Mouse (Mus musculus) right cerebral cortex, postnatal 4 days (tissue): Measurements from ENCODE around the gene Maml1.

Source experiments
- DNase-seq: peaks from one replicate; pipeline ENCODE4 v3.0.0-alpha.2; 2022

Maml1 gene

GRCm38 (mm10) chr11:50279005-50279404, 13.1 kb downstream of the Maml1 start:
- DNase-seq = no peak

- no peak for DNase-seq
These were observed 14.4 kb downstream of the Maml1 start for GRCm38 (mm10) chr11:50277706-50278105.

GRCm38 (mm10) chr11:50277025-50277424, 15.1 kb downstream of the Maml1 start:
- DNase-seq = no peak

GRCm38 (mm10) chr11:50275568-50276151, 16.5 kb downstream of the Maml1 start:
- DNase-seq = no peak

GRCm38 (mm10) chr11:50275077-50275476, 17.0 kb downstream of the Maml1 start:
- no peak for DNase-seq

- DNase-seq = no peak
These were observed 19.3 kb downstream of the Maml1 start for GRCm38 (mm10) chr11:50272819-50273218.

GRCm38 (mm10) chr11:50269885-50270284, 22.2 kb downstream of the Maml1 start:
- no peak for DNase-seq

- no peak for DNase-seq
These were observed 22.9 kb downstream of the Maml1 start for GRCm38 (mm10) chr11:50269163-50269562.

GRCm38 (mm10) chr11:50266997-50267396, 25.1 kb downstream of the Maml1 start:
- no peak for DNase-seq

GRCm38 (mm10) chr11:50265931-50266330, 26.2 kb downstream of the Maml1 start:
- DNase-seq = no peak

GRCm38 (mm10) chr11:50263198-50263597, 28.9 kb downstream of the Maml1 start:
- no peak for DNase-seq

- no peak for DNase-seq
These were observed 30.1 kb downstream of the Maml1 start for GRCm38 (mm10) chr11:50262020-50262419.

- DNase-seq = no peak
These were observed 33.8 kb downstream of the Maml1 start for GRCm38 (mm10) chr11:50258310-50258709.

GRCm38 (mm10) chr11:50256615-50257014, 35.5 kb downstream of the Maml1 start:
- DNase-seq = no peak

- DNase-seq = peak; percentile 50
These were observed 38.0 kb downstream of the Maml1 start for GRCm38 (mm10) chr11:50254010-50254580.

- no peak for DNase-seq
These were observed 38.7 kb downstream of the Maml1 start for GRCm38 (mm10) chr11:50253393-50253792.

- no peak for DNase-seq
These were observed 39.3 kb downstream of the Maml1 start for GRCm38 (mm10) chr11:50252684-50253265.

- no peak for DNase-seq
These were observed 39.9 kb downstream of the Maml1 start for GRCm38 (mm10) chr11:50252166-50252565.

- DNase-seq = no peak
These were observed 43.5 kb downstream of the Maml1 start for GRCm38 (mm10) chr11:50248473-50249171.

GRCm38 (mm10) chr11:50245269-50245668, 46.8 kb downstream of the Maml1 start:
- DNase-seq = no peak

- no peak for DNase-seq
These were observed 48.2 kb downstream of the Maml1 start for GRCm38 (mm10) chr11:50243926-50244325.

GRCm38 (mm10) chr11:50240235-50240911, 51.7 kb downstream of the Maml1 start:
- DNase-seq = no peak
